Mouse (Mus musculus): ENCODE results near the gene Rmdn3.

DNA sequence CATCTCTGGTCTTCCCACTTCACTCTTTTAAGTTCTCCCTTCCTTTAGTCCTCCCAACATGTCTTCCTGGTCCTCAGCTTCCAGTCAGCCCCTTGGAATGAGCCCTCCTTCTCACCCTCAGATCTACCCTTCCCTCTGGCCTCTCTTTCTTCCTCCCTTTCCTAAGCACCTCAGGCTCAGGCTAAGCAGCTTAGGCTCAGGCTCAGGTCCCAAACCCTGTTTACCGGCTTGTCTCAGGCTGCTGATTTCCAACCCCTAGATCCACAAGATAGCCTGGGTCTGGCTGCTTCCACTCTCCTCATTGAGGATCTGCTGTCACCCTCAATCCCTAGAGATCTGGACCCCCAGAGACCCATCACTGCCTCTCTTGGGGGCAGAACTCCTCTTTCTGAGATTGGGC lies 41.2 kb upstream of the Rmdn3 start:
- TF ChIP-seq POLR2A (IDR thresholded peaks at IDR 0.05; ENCODE audit: borderline replicate concordance, low read depth, low read length) (no peak), CTCF (IDR thresholded peaks at IDR 0.05; ENCODE audit: low read depth, low read length) (no peak)
